Mouse (Mus musculus): Measurements from ENCODE around the gene Olfr1029. TPM values are rescaled to one million over a fixed set of nuclear protein-coding genes. Genes with fewer than 3 reads are reported as not detected.
"Not testable (repeated sequence)": the region's sequence is repeated elsewhere in the genome, so short reads cannot be mapped to it uniquely, and the experiment has no call there.

Gene Olfr1029
- total RNA-seq (2021): not detected
- long read RNA-seq, experiment 1: 0 reads
- long read RNA-seq, experiment 2: 0 reads

GRCm38 (mm10) chr2:85973595-85973994, at the start of gene Olfr1029:
TSS of gene Olfr1029 (plus strand) at chr2:85973895.
- DNase-seq (ENCODE audit: low spot score in 2 of 2): no peak

GRCm38 (mm10) chr2:85950137-85950536, 23.6 kb upstream of the Olfr1029 start, which contains the start of gene Olfr1028:
TSS of gene Olfr1028 (plus strand) at chr2:85950437.
- no peak for DNase-seq (ENCODE audit: low spot score in 2 of 2)

- no peak for DNase-seq (ENCODE audit: low spot score in 2 of 2)
Observed at GRCm38 (mm10) chr2:85978976-85979375, 5.3 kb downstream of the Olfr1029 start, which contains the start of gene Olfr1030. TSS of gene Olfr1030 (plus strand) at chr2:85979276.

GRCm38 (mm10) chr2:85990004-85990403, 16.3 kb downstream of the Olfr1029 start, which contains the start of gene Olfr1031:
TSS of gene Olfr1031 (plus strand) at chr2:85990304.
- no peak for DNase-seq (ENCODE audit: low spot score in 2 of 2)

- DNase-seq (ENCODE audit: low spot score in 2 of 2): no peak
Observed at GRCm38 (mm10) chr2:86005240-86005639, 31.5 kb downstream of the Olfr1029 start, which contains the start of gene Olfr1032. TSS of gene Olfr1032 (plus strand) at chr2:86005540.

GRCm38 (mm10) chr2:86020406-86020805, 46.7 kb downstream of the Olfr1029 start, which contains the start of gene Olfr1033:
TSS of gene Olfr1033 (plus strand) at chr2:86020633.
- DNase-seq (ENCODE audit: low spot score in 2 of 2): not testable (repeated sequence)

- DNase-seq (ENCODE audit: low spot score in 2 of 2): not testable (repeated sequence)
Observed at GRCm38 (mm10) chr2:86021518-86021917, 47.8 kb downstream of the Olfr1029 start.

Other genes with a start within 250 kb of the Olfr1029 start
- not detected for gene Olfr1012, start 211.1 kb upstream of the Olfr1029 start, total RNA-seq (2021)
- not detected for gene Olfr1013, start 206.8 kb upstream of the Olfr1029 start, total RNA-seq (2021)
- gene Olfr1014, start 201.2 kb upstream of the Olfr1029 start, total RNA-seq (2021): not detected
- gene Olfr1015, start 191.9 kb upstream of the Olfr1029 start, total RNA-seq (2021): not detected
- gene Olfr1016, start 171.4 kb upstream of the Olfr1029 start, total RNA-seq (2021): not detected
- not detected for gene Olfr1018, start 155.4 kb upstream of the Olfr1029 start, total RNA-seq (2021)
- gene Olfr1019, start 128.4 kb upstream of the Olfr1029 start, total RNA-seq (2021): not detected
- not detected for gene Olfr1020, start 126.9 kb upstream of the Olfr1029 start, total RNA-seq (2021)
- not detected for gene Olfr1022, start 105.3 kb upstream of the Olfr1029 start, total RNA-seq (2021)
- not detected for gene Olfr1023, start 88.3 kb upstream of the Olfr1029 start, total RNA-seq (2021)
- gene Olfr1024, start 68.8 kb upstream of the Olfr1029 start, total RNA-seq (2021): not detected
- gene Olfr1025-ps1, start 58.7 kb upstream of the Olfr1029 start, total RNA-seq (2021): not detected
- gene Olfr1026, start 52.3 kb upstream of the Olfr1029 start, total RNA-seq (2021): not detected
- not detected for gene Olfr1028, start 23.5 kb upstream of the Olfr1029 start, total RNA-seq (2021)
- gene Olfr1030, start 5.4 kb downstream of the Olfr1029 start, total RNA-seq (2021): not detected
- gene Olfr1031, start 16.4 kb downstream of the Olfr1029 start, total RNA-seq (2021): not detected
- not detected for gene Olfr1032, start 31.6 kb downstream of the Olfr1029 start, total RNA-seq (2021)
- gene Olfr1033, start 46.7 kb downstream of the Olfr1029 start, total RNA-seq (2021): under 1 TPM; 0.08 to 0.10 TPM
- not detected for gene Olfr1034, start 72.0 kb downstream of the Olfr1029 start, total RNA-seq (2021)
- gene Olfr1036, start 100.1 kb downstream of the Olfr1029 start, total RNA-seq (2021): not detected
- gene Olfr1037, start 113.5 kb downstream of the Olfr1029 start, total RNA-seq (2021): not detected
- not detected for gene Olfr1039, start 162.0 kb downstream of the Olfr1029 start, total RNA-seq (2021)
- gene Olfr1040, start 172.8 kb downstream of the Olfr1029 start, total RNA-seq (2021): not detected
- not detected for gene Olfr1042, start 187.9 kb downstream of the Olfr1029 start, total RNA-seq (2021)
- not detected for gene Olfr1043, start 193.6 kb downstream of the Olfr1029 start, total RNA-seq (2021)
- not detected for gene Olfr1044, start 203.9 kb downstream of the Olfr1029 start, total RNA-seq (2021)
- gene Olfr52, start 211.8 kb downstream of the Olfr1029 start, total RNA-seq (2021): not detected
- not detected for gene Olfr1045, start 229.1 kb downstream of the Olfr1029 start, total RNA-seq (2021)
- gene Olfr1046, start 245.4 kb downstream of the Olfr1029 start, total RNA-seq (2021): not detected